Mouse (Mus musculus) spleen, postnatal 10 days (tissue): ENCODE results near the gene Dppa1.
A peak's percentile ranks its signal among the peaks of the same experiment; 100 is the strongest.
"Not testable (repeated sequence)": the region's sequence is repeated elsewhere in the genome, so short reads cannot be mapped to it uniquely, and the experiment has no call there.

Experiments used
- DNase-seq, 2 experiments: peaks; one replicate each; pipeline ENCODE4 v3.0.0; 2021 to 2022; ENCODE audit warnings: low spot score in 2 of 2

Gene Dppa1

DNA sequence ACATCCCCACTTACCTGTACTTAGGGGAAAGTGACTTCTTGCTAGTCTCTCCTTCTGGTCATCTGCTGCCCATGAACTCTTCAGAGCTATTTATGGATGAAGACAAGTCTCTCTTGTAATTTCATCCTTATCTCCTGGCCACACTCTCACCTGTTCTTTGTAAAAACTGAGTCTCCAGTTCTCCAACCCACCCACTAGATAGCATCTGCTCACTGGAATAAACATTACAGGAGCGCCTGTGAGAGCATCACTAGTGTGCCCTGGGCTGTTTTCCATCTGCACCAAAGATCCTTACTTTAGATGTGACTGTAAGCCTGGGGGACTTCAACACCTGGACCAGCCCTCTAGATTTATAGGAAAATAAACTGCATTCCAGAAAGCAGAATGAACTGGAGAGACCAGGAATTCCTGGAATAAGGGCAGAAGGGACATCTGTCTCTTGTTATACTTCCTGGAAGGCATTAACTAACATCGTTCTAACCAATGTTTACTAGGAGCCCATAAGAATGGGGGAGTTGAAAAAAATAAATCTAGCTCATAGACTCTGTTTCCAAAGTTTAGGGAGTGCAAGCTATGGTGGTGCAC is at the start of gene Dppa1:
Dppa1 (minus strand) TSS at position 51 of the 585 bp plus-strand sequence.
- DNase-seq = no peak

DNA sequence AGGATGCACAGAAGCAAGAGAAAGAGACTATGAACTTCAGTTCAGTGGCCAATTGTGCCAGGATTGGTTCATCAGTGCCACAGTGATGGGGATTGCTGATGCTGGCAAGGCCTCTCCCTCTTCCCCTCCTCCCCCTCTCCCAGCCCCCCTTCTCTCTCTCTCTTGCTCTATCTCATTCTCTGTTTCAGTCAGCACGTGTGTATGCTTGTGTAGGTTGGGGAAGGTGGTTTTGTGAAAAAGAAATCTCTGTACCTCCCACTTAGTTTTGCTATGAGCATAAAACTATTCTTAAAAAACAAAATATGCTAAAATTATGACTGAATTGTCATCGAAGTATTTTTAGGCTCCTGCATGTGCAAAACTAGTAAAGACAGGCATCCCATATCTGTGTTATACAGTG is 38.9 kb upstream of the Dppa1 start:
- DNase-seq = no peak

DNA sequence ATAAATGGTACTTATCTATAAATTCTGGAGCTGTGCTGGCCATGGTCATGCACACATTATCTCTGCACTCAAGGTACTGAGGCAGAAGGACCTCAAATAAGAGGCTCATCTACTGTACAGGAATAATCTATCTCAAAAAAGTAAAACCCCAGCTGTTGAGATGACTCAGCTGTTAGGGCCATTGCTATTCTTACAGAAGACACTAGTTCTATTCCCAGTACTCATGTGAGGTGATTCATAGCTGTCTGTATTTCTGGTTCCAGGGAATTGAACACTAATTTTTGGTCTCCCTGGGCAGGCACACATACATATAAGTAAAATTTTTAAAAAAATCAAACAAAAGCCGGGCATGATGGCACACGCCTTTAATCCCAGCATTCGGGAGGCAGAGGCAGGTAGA is 38.0 kb upstream of the Dppa1 start:
- no peak for DNase-seq

DNA sequence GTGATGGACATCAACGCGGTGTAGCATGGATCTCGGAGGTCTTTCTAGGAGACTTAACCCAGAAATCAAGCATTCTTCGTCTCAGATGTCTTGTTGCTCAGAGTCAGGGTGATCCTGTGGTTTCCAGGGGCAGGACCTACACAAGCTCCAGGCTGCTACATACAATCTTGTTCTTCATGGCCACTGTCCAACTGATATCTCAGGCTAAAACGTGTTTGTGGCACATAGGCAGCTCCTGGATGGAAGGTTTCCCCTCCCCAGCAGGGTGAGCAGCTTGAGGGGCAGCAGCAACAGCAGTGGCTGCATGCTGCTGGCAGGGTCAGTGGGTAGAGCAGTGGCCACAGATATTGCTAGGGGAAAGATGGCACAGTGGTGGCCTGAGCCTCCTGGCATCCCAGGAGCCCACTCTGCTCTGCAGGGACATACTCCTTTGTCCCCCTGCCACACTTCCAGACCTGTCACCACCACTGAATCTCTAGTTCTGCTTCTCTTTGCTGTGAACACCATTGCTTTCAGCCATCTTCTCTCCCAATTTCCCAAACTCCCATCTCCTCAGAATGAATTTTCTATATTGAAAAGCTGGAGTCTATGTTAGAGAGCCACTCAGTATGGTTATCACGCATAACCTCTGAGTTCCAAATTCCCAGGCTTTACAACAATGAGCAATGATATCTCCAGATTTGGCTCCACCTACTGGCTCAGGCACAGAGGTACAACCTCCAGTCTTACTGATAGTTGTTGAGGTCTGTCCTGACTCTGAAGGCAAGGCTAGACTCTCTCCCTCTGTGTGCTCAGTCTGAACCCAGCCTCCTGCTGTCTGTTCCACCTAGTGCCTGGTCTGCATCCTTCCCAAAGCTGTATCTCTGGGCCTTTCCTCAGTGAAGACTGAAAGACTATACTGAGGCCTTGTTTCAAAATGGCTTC is 36.8 kb upstream of the Dppa1 start:
- DNase-seq = peak in 1 of 2 experiments; percentile 22

DNA sequence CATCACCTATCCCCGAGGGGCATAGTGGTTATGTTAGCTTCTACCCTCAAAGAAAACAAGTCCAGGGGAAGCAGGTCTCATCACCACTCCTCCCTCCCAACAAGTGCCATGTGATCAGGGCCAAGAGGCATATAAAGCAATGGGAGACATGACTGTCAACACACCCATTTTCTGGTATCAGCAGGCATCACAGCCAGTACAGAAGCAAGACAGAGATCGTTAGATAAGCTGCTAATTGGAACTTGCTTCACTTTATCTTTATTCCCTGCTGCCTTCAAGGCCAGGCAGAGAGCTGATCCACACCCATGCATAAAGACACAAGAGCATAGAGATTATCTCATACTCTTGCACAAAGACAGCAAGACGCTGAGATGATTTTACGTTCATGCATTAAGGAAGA is 34.2 kb upstream of the Dppa1 start:
- DNase-seq = no peak

DNA sequence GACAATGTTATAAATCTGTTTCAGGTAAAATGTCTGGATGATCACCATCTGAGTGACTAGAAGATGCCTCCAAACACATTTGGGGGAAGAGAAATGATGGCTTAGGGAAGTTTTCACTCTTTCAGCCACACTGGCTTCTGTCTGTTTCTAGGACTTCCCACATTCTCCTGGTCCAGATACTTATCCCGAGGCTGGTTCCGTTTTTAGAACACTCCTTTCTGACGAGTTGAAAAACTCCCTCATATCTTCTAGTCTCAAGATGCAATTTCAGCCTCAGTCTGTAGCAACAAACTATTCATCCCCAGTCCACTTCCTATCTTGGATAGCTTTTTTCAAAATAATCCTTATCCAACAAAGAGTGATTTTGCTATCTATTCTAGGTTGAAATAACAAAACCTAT is 23.4 kb upstream of the Dppa1 start:
- no peak for DNase-seq

DNA sequence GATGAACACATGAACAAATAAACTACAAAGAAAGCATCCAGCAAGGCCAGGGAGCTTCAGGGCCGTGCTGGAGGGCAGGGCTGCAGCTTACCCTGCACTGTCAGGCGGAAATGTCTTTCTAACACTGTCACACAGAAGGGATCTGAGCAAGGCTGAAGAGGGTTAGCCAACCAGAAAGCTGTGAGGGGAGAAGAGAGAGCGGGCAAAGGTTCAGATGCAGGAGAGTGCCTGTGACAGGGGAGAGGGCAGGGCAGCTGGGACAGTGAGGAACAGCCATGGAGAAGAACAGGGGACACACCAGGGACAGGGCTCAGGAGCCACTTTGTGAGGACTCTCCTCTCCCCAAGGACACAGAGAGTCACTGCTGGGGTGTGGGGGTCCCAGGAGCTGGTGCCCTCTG is 20.6 kb upstream of the Dppa1 start:
- not testable (repeated sequence) for DNase-seq

DNA sequence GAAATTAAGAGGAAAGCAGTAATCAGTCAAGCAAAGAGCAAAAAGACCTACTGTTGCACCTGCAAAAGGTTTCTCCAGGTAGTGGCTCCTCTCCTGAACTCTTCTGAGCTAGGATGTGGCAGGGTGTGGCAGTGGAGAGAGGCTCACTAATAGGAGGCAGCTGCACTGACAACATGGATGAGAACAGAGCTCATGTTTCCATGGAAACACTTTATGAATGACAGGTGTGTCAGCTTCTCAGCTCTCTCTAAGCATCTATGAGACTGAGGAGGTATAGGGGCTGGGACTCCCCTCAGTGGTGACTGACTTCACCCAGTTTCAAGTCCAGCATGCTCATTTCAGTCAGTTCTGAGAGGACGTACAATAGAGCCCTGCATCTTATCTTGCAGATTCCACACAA is 15.8 kb upstream of the Dppa1 start:
- no peak for DNase-seq

DNA sequence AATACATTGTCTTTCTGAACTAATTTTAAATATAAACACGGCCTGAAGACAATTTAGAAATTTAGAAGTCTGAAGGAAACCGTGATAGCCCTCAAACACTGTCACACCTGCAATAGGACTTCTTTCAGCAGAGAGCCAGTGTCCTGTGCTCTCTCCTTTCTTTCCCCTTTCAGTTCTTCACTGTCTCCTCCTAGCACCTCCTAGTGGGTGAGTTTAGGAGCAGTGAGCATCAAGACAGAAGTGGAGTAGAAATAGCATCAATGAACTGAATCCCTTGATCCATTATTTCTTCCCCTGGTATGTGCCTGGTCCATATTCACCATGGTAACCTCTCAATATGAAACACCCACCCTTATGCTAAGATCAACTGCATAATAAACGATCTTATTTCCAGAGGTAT is 7.5 kb upstream of the Dppa1 start:
- no peak for DNase-seq

DNA sequence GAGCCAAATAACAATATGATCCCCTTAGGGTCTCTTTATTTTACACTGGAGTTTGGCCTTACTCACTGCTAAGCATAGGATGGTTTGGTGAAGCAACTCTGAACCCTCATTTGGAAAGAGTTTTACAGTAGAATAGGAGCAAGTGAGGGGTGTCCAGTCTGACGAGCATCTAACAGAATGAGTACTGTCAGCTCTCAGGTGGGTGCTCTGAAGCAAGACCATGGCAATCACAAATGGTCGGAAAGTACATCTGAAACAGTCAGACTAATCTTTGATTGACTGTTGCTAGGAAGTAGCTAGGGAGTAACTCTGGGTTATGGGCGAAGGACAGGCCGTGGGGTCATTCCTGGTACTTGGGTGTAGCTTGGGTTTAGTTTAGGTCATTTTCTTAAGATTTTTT is 6.5 kb upstream of the Dppa1 start:
- DNase-seq = not testable (repeated sequence)

DNA sequence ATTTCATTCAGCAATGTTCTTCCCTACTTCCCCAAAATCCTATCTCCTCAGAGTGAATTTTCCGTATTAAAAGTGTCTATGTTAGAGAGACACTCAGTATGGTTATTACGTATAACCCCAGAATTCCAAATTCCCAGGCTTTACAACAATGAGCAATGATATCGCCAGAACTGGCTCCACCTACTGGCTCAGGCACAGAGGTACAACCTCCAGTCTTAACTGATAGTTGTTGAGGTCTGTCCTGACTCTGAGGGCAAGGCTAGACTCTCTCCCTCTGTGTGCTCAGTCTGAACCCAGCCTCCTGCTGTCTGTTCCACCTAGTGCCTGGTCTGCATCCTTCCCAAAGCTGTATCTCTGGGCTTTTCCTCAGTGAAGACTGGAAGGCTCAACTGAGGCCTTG is 2.6 kb upstream of the Dppa1 start:
- peak in 1 of 2 experiments; percentile 32 for DNase-seq

DNA sequence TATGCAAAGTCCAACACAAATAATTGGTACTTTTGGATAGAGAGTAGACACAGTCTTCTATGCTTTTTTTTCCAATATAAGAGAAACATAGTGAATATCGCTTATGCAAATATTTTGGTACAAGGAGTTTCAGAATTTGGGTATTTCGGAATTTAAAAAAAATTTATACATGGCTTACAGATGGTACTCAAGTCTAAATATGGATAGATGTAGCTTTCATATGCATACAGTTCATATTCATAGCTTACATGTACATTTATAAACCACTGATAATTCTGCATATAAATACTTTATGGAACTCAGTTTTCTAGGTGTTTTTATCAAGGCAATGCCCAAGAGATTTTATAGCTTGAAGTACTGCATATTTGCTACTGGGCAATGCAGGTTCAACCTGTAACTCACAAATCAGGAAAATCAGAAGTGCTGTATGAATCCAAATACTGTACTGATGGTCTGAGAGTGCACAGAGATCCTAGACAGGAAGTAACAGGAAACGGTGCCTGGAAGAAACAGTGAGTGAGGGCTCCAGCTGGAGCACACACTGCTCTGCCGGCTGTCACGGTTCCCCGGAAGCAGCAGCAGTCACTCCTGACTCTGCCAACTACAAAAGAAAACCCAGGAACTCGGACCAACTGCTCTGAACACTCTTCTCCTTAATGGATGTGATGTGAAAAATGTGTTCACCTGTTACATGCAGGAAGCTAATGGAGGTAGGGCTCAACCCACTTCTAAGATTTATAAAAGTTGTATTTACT is 8.5 kb downstream of the Dppa1 start:
- DNase-seq = no peak

DNA sequence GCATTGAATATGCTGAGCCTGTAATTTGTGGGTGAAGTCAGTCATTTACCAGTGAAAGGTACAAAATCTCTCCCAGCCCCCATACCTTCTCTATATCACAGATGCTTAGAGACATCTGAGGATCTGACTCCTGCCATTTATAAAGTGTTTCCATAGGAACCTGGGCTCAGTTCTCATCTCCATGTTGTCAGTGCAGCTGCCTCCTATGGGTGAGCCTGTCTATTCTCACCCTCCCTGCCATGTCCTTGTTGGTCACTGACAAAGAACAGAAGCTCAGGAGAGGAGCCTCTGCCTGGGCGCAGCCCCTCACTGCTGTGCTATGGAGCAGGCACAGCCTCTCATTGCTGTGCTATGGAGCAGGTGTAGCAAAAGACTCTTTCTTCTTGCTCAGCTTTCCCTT is 9.1 kb downstream of the Dppa1 start:
- no peak for DNase-seq

DNA sequence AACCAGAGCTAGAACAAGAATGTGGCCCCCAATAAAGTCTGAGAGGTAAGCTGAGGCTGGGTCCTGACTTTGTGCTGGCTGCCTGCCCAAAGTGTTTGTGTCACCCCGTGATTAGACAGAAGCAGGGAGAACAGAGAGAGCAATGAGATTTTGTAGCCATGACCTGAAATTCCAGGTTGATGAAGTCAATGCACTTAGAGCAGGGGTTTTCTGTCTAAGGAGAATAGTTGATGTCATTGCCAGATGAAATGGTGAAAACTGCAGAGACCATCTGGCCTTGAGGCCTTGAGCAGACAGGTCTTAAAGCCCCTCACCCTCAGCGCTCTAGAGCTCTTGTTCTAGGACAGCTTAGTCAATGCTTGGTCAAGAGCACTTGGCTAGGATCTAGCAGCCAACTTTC is 36.6 kb downstream of the Dppa1 start:
- no peak for DNase-seq

DNA sequence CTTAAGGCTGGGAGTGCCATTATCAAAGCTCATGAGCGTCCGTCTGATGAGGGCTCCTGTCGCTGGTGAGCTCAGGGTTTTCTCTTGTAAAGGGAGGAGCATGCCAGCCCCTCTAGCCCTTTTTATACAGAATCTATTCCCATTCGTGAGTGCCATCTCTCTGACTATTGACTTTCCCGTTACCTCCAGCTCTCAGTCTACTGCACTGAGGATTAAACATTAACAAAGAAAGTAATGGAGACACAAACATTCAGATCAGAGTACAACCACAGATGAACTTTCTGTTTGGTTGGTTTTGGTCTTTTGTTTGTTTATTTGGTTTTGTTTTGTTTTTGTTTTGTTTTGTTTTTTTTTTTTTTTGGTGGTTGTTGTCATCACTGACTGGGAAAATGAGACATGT is 46.3 kb downstream of the Dppa1 start:
- no peak for DNase-seq

DNA sequence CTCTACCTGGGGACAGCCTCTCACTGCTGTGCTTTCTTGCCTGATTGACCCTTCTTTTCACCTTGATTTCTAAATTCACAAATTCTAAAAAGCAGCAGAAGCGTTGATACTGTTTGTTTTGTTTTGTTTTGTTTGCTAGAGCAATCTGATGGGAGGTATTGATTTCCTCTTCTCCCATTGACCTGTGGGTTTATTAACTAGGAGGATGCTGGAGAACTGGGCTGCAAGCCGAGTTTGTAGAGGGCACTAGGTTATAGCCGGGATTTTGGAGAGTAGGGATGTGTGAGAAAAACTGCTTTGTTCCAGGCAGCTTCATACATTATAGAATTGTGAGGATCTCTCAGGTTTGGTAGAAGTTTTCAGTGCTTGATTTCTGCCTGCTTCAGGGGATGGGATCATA is 48.6 kb downstream of the Dppa1 start:
- DNase-seq = no peak

DNA sequence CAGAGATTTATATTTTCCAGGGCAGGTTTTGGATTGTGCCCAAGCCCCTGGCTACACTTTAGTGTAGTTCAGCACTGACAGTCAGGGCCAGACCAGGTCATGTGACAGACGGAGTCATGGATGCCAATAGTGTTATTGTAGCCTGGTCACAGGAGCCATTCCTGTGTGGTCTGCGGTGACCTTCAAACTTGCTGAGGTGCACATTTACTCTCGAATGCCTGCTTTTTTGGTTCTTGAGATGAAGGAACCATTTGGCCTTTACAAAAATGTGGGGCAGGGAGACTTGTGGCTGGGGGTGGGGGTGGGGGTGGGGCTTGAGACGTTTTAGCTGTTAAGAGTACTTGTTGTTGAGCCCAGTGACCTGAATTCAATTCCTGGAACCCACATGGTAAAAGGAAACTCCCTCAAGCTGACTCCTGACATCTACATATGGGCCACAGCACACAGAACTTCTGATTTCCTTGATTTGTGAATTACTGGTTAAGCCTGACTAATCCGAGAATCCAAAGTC is 50.2 kb downstream of the Dppa1 start:
- DNase-seq = no peak

DNA sequence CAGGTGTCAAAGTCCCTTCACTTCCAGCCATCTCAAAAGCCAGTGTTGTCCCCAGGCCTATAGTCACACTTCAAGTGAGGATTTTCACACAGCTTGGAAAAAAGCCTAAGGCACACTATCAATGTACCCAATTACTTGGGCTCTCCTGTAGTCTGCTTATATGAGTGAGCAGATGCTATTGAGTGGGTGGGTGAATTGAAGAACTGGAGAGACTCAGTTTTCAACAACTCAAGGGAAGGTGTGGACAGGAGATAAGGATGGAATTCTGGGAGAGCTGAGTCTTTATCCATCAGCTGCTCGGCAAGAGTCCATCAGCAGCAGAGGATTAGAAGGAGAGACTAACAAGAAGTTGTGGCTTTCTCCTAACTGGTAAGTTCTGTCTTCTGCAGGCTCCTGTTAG is 57.7 kb downstream of the Dppa1 start, which contains the start of gene BC053393:
BC053393 (plus strand) TSS at position 210 of the 400 bp plus-strand sequence.
- DNase-seq = no peak

DNA sequence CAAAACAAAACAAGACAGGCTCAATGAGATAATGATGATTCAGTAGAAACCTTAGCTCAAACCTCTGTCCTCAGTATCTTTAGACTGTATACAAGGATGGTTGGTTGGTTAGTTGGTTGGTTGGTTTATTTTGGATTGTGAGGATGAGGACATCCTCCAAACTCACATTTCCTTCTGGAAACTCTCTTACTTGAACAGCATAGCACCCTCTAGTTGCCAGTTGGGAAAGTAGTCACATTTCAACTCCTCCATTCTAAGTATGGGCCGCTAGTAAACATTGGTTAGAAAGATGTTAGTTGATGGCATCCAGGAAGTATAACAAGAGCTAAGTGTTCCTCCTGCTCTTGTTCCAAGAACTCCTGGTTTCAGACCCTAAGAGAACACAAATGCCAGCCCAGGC is 60.0 kb downstream of the Dppa1 start:
- DNase-seq = no peak

DNA sequence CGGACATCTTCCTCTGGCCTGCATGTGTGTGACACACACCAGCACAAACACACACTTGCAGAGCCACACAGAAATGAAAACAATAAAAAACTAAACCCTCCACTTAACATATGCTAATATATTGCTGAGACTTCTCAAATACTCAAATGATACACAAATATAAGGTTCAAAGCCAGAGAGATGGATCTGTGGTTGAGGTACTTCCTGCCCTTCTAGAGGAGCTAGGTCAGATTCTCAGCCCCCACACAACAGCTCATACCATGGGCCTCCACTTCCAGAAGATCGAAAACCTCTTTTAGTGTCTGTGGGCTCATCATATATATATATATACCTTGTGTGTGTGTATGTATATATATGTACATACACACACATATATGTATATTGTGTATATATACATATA is 63.1 kb downstream of the Dppa1 start:
- DNase-seq = no peak

DNA sequence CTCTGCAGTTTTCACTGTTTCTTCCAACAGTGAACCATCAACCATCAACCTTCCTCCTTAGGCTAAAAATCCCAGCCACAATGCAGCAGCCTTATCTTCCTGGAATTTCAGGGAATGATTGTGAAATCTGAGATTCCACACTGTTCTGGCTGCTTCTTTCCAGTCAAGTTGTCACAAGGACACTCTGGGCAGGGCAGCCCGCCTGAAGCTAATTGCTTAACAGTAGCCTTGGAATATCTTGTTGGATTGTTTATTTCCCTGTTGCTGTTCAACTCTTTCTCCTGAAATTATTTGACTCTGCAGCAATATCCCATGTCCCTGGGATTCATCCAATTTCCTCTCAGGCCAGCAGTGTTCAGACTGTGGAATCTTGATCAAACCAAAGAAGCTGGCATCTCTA is 64.4 kb downstream of the Dppa1 start:
- DNase-seq = no peak

DNA sequence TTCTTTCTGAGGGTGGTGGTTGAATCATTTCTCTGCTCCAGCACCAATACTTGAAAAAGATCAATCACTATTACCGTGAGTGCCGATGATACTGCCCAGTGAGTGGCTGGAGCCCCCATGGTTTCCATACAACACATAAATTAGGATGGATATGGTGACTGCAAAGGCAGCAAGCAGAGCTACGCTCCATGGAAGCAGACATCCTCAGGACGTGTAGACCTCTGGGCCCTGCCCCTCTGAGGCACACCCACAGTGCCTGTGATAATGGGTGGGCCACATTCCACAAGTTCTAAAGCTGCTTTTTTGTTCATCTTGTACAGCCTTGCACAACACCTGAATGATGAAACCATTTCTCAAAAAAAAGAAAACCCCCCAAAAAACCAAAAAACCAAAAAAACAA is 68.0 kb downstream of the Dppa1 start:
- no peak for DNase-seq
